In the genomic region with DNA sequence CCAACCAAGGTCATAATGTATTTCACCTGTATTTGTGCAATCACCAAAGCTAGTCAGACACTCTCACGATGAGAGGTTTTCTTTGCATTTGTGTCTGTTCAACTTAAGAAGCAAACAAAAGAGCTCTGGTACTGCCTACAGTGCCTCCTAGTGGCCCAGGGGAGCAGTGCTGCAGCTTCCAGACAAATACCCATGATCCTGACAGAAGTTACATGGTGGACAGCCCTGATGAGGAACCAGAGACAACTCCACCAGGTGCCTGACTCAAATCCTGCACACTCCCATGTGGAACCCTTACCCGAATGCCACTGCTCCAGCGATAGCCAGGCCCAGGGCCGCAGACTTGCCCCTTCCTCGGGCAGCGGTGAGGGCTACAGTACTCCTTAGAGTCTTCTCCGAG, we compare ENCODE assay signal across 9 mouse cellular contexts. TPM values are rescaled to one million over a fixed set of nuclear protein-coding genes. Genes with fewer than 3 reads are reported as not detected.
A peak's percentile ranks its signal among the peaks of the same experiment; 100 is the strongest.
DNase-seq lines count a peak whose midpoint lies in the region; ATAC-seq lines count a peak whose summit lies in the region.
"Had no signal": no experiment of that assay in that cellular context is flagged by ENCODE, and none has a peak within 500 bp of the region (broad histone marks: within the 10 kb centered on the region; RNA-seq: fewer than 3 reads in every experiment).

No protein-coding gene starts in this region.

- no peaks in the 10 kb centered on the region for H3K9me3 ChIP-seq in limb, embryonic 11.5 days (ENCODE audit: control insufficient read depth, low read length)
- H3K9me3 ChIP-seq in neural tube, embryonic 14.5 days (ENCODE audit: control insufficient read depth, low read length), result no peaks in the 10 kb centered on the region
- H3K9me3 ChIP-seq: hindbrain, embryonic 15.5 days had no signal

- 85% methylated on average over 7 of the region's 7 CpGs for WGBS in limb, embryonic 11.5 days
- WGBS in neural tube, embryonic 14.5 days, result 83% methylated on average over 7 of the region's 7 CpGs

- no peak overlapping the region for H3K9ac ChIP-seq in limb, embryonic 11.5 days (ENCODE audit: low read length)
- no peak overlapping the region for H3K9ac ChIP-seq in neural tube, embryonic 14.5 days (replicated peaks; ENCODE audit: low read depth, low read length)
- H3K9ac ChIP-seq: hindbrain, embryonic 15.5 days had no signal

- H3K27ac ChIP-seq in limb, embryonic 11.5 days (replicated peaks; ENCODE audit: low read depth, low read length), result no peak overlapping the region
- no peak overlapping the region for H3K27ac ChIP-seq in neural tube, embryonic 14.5 days (ENCODE audit: low read depth, low read length)
- H3K27ac ChIP-seq: hindbrain, embryonic 15.5 days had no signal

- peak; percentile 65 to 72; a peak in 3 of 4 replicates for ATAC-seq in hematopoietic stem cell, adult 5-6 weeks (replicated peaks in 1 of 2; ENCODE audit: insufficient read depth in 1 of 2, low FRiP score in 2 of 2, low TSS enrichment in 1 of 2, low read depth in 1 of 2, poor library complexity in 2 of 2, severe bottlenecking in 2 of 2)
- no peak for ATAC-seq in limb, embryonic 11.5 days (ENCODE audit: insufficient number of reproducible peaks, low FRiP score, low TSS enrichment, low read depth)
- peak; percentile 56; the same call in 1 of the 2 replicates for ATAC-seq in neural tube, embryonic 14.5 days (ENCODE audit: low read depth)

- peaks cover 9% of the 10 kb centered on the region for H3K36me3 ChIP-seq in limb, embryonic 11.5 days (ENCODE audit: control insufficient read depth, insufficient read depth, low read length)
- H3K36me3 ChIP-seq in neural tube, embryonic 14.5 days (ENCODE audit: control insufficient read depth, insufficient read depth, low read length), result peaks cover 5% of the 10 kb centered on the region; the same call in 1 of the 2 replicates

- DNase-seq in urinary bladder, postnatal 14 days (ENCODE audit: low spot score), result peak; percentile 58
- no peak for DNase-seq in urinary bladder, postnatal 10 days (ENCODE audit: low spot score)
- DNase-seq in adrenal gland, postnatal 14 days, result peak; percentile 71
- peak; percentile 67 for DNase-seq in embryo, embryonic 11 days
- peak; percentile 84 for DNase-seq in limb, embryonic 11.5 days (ENCODE audit: low spot score)
- DNase-seq in urinary bladder, postnatal 36 days (ENCODE audit: low spot score in 2 of 2), result peak; percentile 38 to 40

- H3K27me3 ChIP-seq in limb, embryonic 11.5 days (ENCODE audit: control insufficient read depth, insufficient read depth, low read length), result no peaks in the 10 kb centered on the region
- H3K27me3 ChIP-seq in neural tube, embryonic 14.5 days (ENCODE audit: control insufficient read depth, insufficient read depth, low read length), result no peaks in the 10 kb centered on the region
- H3K27me3 ChIP-seq: hindbrain, embryonic 15.5 days had no signal

- no peaks in the 10 kb centered on the region for H3K4me1 ChIP-seq in limb, embryonic 11.5 days (ENCODE audit: control insufficient read depth, insufficient read depth, low read length)
- no peaks in the 10 kb centered on the region for H3K4me1 ChIP-seq in neural tube, embryonic 14.5 days (ENCODE audit: control insufficient read depth, insufficient read depth, low read length)
- H3K4me1 ChIP-seq: hindbrain, embryonic 15.5 days had no signal

- H3K4me2 ChIP-seq in limb, embryonic 11.5 days (ENCODE audit: low read depth, severe bottlenecking), result no peak overlapping the region
- H3K4me2 ChIP-seq in neural tube, embryonic 14.5 days (ENCODE audit: low read depth, low read length), result no peak overlapping the region
- H3K4me2 ChIP-seq: hindbrain, embryonic 15.5 days had no signal

- no peak overlapping the region for H3K4me3 ChIP-seq in limb, embryonic 11.5 days (ENCODE audit: low read depth, low read length)
- H3K4me3 ChIP-seq in neural tube, embryonic 14.5 days (ENCODE audit: low read depth, low read length), result no peak overlapping the region
- H3K4me3 ChIP-seq: hindbrain, embryonic 15.5 days had no signal

RNA-seq across cellular contexts. Expression of a gene that starts 17.1 kb away (rescaled TPM):
- total RNA-seq in adrenal gland, postnatal 14 days (2021), result 40.4 TPM in 2 replicates
- total RNA-seq in hematopoietic stem cell, adult 5-6 weeks (2017), result 58.4 and 66.8 TPM in 2 replicates
- 29.4 and 31.1 TPM in 2 replicates for polyA plus RNA-seq in limb, embryonic 11.5 days (2014; fragmentation: Nextera tagmentation; extraction: Ambion mirVana)
- 21.9 and 22.7 TPM in 2 replicates for polyA plus RNA-seq in neural tube, embryonic 14.5 days (2014; fragmentation: Nextera tagmentation; extraction: Ambion mirVana)

RNA-seq across cellular contexts. Expression of a gene that starts 53.5 kb away (rescaled TPM):
- 417 and 423 TPM in 2 replicates for total RNA-seq in adrenal gland, postnatal 14 days (2021)
- total RNA-seq in hematopoietic stem cell, adult 5-6 weeks (2017), result 544 and 546 TPM in 2 replicates
- polyA plus RNA-seq in limb, embryonic 11.5 days (2014; fragmentation: Nextera tagmentation; extraction: Ambion mirVana), result 602 and 629 TPM in 2 replicates
- polyA plus RNA-seq in neural tube, embryonic 14.5 days (2014; fragmentation: Nextera tagmentation; extraction: Ambion mirVana), result 397 and 480 TPM in 2 replicates
